Mouse (Mus musculus) activated CD4-positive, CD25-positive, alpha-beta regulatory T cell, adult 4 months (primary cell): Measurements from ENCODE around the gene Parn. TPM values are rescaled to one million over a fixed set of nuclear protein-coding genes. Genes with fewer than 3 reads are reported as not detected.
"Not testable (repeated sequence)": the region's sequence is repeated elsewhere in the genome, so short reads cannot be mapped to it uniquely, and the experiment has no call there.

ENCODE experiments used
- ATAC-seq: one replicate; pipeline ENCODE4 v1.8.0; 2017
- polyA plus RNA-seq, 2 experiments: library from polyadenylated mRNA; unstranded; fragments of 100-300 nt; shearing (Covaris generic); gene quantifications; one replicate each; pipeline ENCODE4 v1.2.1; 2017

The Parn gene
- polyA plus RNA-seq: 10 to 100 TPM; 28.1 to 32.5 TPM

DNA sequence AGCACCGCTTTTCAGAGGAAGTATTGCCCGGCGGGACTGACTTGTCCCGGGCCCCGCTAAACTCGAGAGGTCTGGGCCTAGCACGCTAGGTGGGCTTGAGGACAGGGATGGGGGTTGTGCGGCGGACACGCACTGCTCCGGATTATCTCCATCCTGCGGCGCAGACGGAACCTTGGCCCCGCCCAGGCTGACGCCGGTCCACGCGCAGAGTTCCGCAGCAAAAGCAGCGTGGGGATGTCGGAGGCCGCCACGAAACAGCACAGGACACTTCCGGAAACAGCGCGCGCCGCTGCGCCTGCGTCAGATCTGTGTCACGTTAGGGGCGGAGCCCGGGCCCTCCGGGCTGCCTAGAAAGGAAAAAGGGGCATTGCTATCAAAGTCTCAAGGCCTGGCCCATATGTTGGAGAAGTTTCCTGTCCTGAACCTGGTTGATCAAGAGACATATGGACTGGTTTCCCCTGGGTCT, at the start of gene Parn:
Parn (minus strand) TSS at position 293 of the 466 bp plus-strand sequence.
- ATAC-seq: peak; percentile 84

DNA sequence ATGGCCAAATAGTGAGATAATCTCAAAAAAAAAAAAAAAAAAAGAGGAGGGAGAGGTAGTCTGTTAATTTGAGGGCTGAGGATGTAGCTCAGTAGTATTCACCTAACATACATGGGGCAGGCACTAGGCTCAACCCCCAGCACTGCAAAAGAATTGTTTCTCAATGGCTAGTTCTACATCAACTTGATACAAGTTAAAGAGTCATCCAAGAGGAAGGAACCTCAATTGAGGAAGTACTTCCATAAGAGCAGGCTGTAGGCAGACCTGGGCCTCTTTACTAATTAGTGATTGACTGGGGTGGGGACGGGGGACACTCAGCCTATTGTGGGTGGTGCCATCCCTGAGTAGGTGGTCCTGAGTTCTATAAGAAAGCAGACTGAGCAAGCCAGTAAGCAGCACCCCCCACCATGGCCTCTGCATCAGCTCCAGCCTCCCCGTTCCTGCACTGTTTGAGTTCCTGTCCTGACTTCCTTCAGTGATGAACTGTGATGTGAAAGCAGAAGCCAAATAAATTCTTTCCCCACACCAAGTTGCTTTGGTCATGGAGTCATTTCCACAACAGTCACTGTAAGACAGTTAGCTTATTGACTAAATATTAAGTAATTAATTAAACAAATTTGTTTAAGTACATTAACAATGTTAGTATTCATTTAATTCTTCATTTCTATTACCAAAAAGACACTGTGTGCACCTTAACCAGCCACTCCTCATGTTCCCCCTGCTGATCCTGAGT, 49.0 kb upstream of the Parn start:
- ATAC-seq: no peak

DNA sequence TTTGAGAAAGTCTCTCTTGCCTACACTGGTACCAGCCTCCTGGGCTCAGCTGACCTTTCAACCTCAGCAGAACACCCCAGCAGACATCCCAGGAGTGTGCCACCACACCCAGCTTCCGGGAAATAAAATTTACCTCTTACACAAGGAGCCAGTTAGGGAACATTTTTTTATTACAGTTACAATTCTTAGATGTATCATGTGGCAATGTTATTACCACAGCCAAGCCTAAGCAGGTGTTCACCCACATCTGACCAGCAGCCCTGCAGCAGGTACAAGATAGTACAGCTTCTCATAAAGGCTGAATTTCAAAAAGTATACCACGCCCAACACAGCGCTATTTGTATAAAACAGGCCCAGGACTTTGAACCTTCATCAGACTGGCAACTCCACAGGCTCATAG, 46.9 kb upstream of the Parn start:
- ATAC-seq: no peak

DNA sequence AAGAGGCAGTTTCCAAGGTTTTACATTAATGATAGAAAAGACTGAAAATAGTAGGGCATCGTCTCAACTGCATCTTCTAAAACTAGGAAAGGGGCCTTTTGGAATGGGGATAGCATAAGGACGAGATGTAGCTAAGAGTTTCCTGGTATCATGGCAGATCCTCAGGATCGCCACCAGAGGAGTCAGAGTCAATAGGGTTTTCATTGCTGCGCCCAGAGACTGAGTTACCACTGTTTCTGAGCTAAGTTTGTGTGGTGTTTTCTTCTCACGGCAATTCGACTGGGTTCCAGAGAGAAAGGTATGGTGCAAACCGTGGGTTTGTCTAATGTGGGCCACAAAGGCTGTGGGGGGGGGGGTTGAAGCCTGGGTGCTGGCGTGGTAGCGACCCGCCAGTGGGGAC, 36.7 kb upstream of the Parn start:
- ATAC-seq: no peak

DNA sequence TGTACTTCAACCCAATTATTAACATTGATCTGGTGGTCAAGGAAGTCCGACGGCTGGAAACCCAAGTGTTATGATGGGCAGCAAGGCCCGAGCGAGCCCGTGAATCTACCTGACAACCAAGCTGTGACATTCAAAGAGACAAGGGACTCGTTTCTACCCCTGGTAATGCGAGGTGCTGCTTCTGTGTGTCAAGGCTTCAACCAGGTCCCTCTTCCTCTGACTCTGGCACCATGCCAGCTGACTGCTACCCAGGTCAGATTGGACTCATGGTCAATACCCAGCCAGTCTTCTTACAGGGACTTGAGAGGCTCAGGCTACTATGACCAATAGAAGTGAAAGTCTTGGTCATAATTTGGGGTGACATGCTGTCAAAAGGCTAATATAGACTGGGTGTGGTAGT, 34.2 kb upstream of the Parn start:
- ATAC-seq: no peak

- ATAC-seq: no peak
Observed at GRCm38 (mm10) chr16:13698998-13699397, 31.0 kb upstream of the Parn start.

- ATAC-seq: no peak
Observed at GRCm38 (mm10) chr16:13678601-13679319, 10.8 kb upstream of the Parn start.

GRCm38 (mm10) chr16:13674511-13674910, 6.5 kb upstream of the Parn start:
- ATAC-seq: no peak

- ATAC-seq: no peak
Observed at GRCm38 (mm10) chr16:13673114-13673513, 5.1 kb upstream of the Parn start.

DNA sequence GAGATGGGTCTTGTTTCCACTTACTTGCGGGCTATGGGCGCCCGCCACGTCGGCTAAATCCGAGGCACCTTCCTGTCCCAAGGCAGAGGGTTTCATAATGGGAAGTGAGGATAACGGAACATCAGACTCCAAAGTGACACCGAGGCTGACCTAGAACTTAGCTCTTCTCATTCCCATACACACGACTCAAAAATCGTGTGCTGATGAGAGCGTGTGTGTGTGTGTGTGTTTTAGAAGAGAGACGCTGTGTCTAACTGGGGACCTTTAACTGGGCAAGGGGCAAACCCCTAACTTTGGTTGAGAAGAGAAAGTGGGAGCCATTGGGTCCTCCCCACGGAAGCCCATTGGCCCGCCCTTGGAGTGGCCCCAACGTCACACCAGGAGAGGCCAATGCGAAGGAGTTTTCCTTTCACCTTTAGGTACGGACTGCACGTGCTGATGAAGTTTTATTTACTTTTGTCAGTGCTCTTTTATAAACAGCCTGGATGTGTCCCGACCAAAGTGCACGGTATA, 4.5 kb upstream of the Parn start:
- ATAC-seq: peak; percentile 51

DNA sequence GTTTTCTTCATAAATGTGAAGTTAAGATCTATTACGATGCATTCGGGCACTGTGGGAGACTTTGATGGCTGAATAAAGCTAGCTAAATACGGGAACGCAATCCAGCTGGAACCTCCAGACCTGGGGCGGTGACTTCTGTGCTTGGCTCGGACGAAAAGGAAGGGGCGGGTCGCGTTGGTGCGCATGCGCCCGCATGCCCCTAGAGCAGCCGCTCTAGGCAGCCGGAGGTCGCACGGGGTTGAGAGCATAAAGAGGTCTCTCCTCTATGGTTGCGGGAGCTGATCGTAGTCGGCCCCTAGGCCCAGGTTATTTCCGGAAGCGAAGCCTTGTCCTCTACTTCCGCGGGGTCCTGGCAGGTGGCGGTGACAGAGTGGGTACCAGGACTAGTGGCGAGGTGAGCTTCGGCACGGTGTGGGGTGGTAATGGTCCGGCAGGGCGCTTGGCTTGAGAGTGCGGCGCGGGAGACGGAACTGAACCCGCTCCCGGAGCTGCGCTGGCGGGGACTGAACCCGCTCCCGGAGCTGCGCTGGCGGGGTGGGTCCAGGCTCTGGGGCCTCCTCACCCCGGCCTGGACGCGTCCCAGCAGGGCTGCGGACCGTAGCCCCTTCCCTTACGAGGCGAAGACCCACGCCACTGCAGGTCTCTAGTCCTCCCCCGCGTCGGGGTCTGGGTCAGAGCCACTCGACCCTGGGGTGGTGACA, 3.9 kb upstream of the Parn start, which contains the start of the genes Bfar and 3110001I22Rik:
Bfar (plus strand) TSS at position 174 of the 701 bp plus-strand sequence.
3110001I22Rik (plus strand) TSS at position 245 of the 701 bp plus-strand sequence.
- ATAC-seq: peak; percentile 68

- ATAC-seq: not testable (repeated sequence)
Observed at GRCm38 (mm10) chr16:13670896-13671295, 2.9 kb upstream of the Parn start.

DNA sequence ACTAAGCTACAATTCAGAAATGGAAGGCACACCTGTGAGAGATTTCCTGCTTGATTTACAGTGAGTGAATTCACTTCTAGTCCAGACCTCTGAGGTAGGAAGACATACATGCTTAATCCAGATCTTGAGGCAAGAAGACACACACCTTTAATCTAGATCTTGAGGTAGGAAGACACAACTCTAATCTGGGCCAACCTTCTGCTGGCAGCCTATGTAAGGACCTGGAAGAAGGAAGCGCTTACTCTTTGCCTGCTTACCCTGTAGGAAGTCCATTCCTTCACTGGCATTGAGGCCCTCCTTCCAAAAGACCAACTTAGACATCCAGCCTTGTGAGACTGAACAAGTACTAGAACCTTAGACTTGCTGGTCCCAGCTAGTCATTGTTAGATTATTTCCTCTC, 1.3 kb upstream of the Parn start:
- no peak for ATAC-seq

DNA sequence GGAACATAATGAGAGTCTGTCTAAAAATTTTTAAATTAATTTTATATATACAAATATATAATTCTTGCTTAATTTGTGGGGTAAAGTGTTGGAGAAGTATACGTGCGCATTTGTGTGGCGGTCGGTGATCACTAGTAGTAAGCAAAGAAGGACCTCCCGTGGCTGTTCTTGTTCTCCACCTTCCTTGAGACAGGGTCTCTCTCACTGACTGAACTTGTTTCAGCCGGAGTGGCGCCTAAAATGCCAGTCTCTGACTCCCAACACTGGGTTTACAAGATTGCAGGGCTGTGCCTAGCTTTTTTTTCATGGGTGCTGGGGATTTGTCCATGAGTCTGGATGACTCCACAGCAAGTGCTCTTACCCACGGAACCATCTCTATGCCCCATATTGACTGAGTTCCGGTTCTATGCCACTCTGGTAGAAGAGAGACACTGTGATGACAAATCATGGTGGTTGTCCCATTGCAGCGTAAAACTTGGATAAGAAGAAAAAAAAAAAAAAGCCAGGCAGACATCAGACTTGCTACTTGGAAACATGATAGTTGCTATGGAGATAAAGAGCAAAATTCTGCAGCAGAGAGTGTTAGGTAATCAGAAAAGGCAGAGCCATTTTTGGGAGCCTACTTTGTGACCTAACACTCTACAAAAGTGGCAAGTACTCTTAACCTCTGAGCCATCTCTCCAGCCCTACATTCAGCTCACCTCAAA, 585 bp upstream of the Parn start:
- ATAC-seq: no peak

DNA sequence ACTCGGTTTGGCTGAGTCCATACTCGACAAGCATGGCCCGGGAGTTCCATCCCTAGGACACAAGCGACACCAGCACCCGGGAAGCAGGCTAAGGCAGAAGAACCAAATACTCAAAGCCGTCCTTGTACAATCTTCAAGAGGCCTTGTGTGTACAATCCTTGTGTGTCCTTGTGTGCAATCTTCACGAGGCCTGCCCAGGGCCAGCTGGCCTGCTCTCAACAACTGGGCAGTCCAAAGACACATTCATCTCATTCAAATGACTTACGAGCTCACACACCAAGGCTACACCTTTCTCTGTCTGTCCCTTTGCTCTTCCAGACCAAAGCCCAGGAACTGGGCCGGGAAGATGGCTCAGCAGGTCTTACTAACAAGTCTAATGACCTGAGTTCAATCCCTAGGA, 7.2 kb downstream of the Parn start:
- ATAC-seq: no peak

DNA sequence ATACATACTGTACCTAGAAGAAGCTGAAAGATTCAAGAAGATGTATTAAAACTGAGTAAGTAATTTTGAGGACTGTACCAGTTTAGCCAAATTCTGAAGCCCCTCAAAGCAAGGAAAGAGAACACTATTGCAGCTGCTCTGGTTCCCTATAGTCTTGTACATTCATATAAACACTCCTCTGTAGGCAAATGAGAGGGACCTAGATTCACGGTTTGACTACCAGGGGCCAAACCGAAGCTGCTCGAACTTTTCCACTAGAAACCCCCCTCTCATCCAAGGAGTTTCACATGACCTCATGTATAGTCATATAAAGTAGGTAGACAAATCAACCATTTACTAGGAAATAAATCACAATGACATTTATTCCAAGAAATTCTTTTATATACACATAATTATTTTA, 9.1 kb downstream of the Parn start:
- ATAC-seq: no peak

GRCm38 (mm10) chr16:13645930-13646329, 22.0 kb downstream of the Parn start:
- ATAC-seq: no peak

DNA sequence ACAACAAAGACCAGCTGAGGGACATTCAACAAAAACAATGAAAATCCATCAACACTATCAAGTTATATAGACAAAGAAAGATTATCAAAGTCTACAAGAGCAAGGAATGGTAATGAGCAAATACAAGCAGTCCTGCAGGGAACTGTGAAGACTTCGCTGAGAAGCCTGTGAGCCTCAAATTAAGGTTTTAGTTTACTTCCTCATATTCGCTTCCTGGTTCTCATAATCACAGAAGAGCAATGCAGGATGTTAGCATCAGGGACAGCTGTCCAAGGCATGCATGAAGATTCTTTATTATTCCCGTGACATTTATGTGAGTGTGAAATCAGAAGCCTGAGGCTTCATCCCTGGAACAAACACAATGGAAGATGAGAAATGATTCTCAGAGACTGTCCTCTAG, 23.5 kb downstream of the Parn start:
- ATAC-seq: no peak

DNA sequence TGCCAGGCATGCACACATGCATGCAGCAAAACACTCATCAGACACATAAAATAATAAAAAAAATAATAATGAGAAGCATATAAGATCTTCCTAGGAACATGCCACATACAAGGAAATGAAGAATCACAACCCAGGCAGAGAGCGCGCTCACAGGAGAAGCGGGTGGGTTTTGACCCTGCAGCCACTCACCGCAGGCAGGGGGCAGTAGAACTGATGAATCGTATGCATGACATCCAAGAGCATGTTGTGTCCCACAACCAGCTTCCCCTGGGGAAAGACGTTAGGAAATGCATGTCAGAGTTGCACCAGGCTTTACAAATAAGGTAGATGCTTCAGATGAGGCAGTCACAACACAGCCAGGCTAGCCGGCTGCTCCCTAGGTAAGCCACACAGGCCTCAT, 27.9 kb downstream of the Parn start:
- ATAC-seq: no peak

DNA sequence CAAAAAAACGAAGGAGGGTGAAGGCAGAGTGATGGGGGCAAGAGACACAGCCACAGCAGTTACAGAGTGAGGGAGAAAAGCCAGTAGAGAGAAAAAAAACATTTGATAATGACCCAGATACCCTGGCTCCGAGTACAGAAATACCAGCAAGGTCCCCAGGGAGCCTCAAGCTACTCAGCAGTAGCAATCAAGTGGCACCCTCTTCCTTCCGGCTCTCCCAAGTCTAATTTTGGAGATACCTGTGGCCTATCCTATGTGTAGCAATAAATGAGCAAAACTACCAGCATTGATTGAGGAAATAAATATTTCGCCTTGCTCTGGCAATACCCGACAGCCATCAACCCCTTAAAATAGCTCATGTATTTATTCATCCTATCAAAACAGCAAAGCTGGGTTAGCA, 28.5 kb downstream of the Parn start:
- no peak for ATAC-seq

GRCm38 (mm10) chr16:13638198-13638597, 29.8 kb downstream of the Parn start:
- not testable (repeated sequence) for ATAC-seq

DNA sequence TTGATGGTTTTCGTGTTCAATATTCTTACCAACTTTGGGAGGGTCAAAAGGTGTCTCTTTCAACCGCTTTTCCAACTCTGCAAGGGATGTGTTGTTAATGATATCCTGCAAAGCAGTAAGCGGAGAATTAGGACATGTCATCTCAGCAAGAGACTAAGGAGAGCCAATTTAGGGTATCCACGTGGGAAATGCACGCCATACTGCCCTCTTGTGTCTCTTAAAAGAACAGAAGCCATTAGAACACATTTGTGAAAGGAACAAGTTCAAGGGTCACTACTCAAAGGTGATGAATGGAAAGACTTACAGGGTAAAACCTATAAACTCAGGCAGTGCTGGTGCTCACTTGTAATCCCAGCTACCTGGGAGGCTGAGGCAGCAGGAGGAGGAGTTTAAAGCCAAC, 39.6 kb downstream of the Parn start:
- no peak for ATAC-seq
